Mouse (Mus musculus) heart, embryonic 16.5 days (tissue): ENCODE measurements around the gene 1700008O03Rik. TPM values are rescaled to one million over a fixed set of nuclear protein-coding genes. Genes with fewer than 3 reads are reported as not detected.

Experiments used
- ATAC-seq: fragments of 200-750 bp; cut with Nextera tagmentation; replicated peaks from 2 replicates; pipeline ENCODE4 v1.8.0; 2017; ENCODE audit warnings: moderate number of reproducible peaks; ENCODE audit not compliant: insufficient read depth, low FRiP score; ENCODE audit errors: extremely low read depth
- H3K27ac ChIP-seq: fragments of 300-500 bp; sonication (generic); 2 replicates; pipeline ENCODE4 v1.5.1; 2014; ENCODE audit warnings: mild to moderate bottlenecking, low read length, control low read depth, moderate library complexity
- H3K27me3 ChIP-seq: fragments of 300-500 bp; sonication (generic); 2 replicates; pipeline ENCODE4 v1.6.1; 2014; ENCODE audit warnings: low read length, mixed read lengths; ENCODE audit not compliant: control insufficient read depth, insufficient read depth
- H3K36me3 ChIP-seq: fragments of 300-500 bp; sonication (generic); 2 replicates; pipeline ENCODE4 v1.6.1; 2014; ENCODE audit not compliant: control insufficient read depth, insufficient read depth
- H3K4me1 ChIP-seq: fragments of 300-500 bp; sonication (generic); 2 replicates; pipeline ENCODE4 v1.6.1; 2014; ENCODE audit warnings: low read length, mixed read lengths; ENCODE audit not compliant: control insufficient read depth, insufficient read depth
- H3K4me2 ChIP-seq: fragments of 300-500 bp; sonication (generic); 2 replicates; pipeline ENCODE4 v1.6.1; 2014; ENCODE audit warnings: low read depth, mild to moderate bottlenecking, control low read depth, low read length
- H3K4me3 ChIP-seq: fragments of 300-500 bp; sonication (generic); 2 replicates; pipeline ENCODE4 v1.5.1; 2014; ENCODE audit warnings: mild to moderate bottlenecking, control low read depth, low read length
- H3K9ac ChIP-seq: fragments of 300-500 bp; sonication (generic); 2 replicates; pipeline ENCODE4 v1.6.1; 2014; ENCODE audit warnings: low read length, control low read depth
- H3K9me3 ChIP-seq: fragments of 300-500 bp; sonication (generic); replicated peaks from 2 replicates; pipeline ENCODE4 v1.6.1; 2016; ENCODE audit warnings: low read length; ENCODE audit not compliant: control insufficient read depth
- WGBS: fragments of 180-500 bp; shearing (Covaris S2); extraction: QIAGEN DNeasy Blood & Tissue Kit; methylation state at CpG from one replicate; pipeline ENCODE4 v1.1.7; 2014; 5-methylcytosine and 5-hydroxymethylcytosine counted together
- polyA plus RNA-seq: library from polyadenylated mRNA; unstranded; fragments of >200 nt; fragmentation: Nextera tagmentation; extraction: Ambion mirVana; gene quantifications from 2 replicates; pipeline ENCODE4 v1.2.1, GENCODE M21; 2015

The 1700008O03Rik gene
- polyA plus RNA-seq, 1 experiment from 2014 or later = 0.32 TPM

- no peaks in the 10 kb centered on the region for H3K36me3 ChIP-seq
- H3K4me1 ChIP-seq = no peaks in the 10 kb centered on the region
- H3K9me3 ChIP-seq = no peaks in the 10 kb centered on the region
- no peak for ATAC-seq
- no peak overlapping the region for H3K9ac ChIP-seq
- peaks cover 22% of the 10 kb centered on the region for H3K27me3 ChIP-seq
- 42% methylated on average over 6 of the region's 6 CpGs for WGBS
- H3K4me3 ChIP-seq = no peak overlapping the region
- H3K4me2 ChIP-seq = no peak overlapping the region
- no peak overlapping the region for H3K27ac ChIP-seq
Observed at GRCm38 (mm10) chr7:44326614-44327013, 59.0 kb downstream of the 1700008O03Rik start.

- no peaks in the 10 kb centered on the region for H3K36me3 ChIP-seq
- WGBS = 86% methylated on average over 1 of the region's 1 CpGs
- ATAC-seq = no peak
- no peak overlapping the region for H3K27ac ChIP-seq
- H3K4me2 ChIP-seq = no peak overlapping the region
- peaks cover 16% of the 10 kb centered on the region for H3K27me3 ChIP-seq
- no peak overlapping the region for H3K4me3 ChIP-seq
- H3K4me1 ChIP-seq = no peaks in the 10 kb centered on the region
- H3K9me3 ChIP-seq = no peaks in the 10 kb centered on the region
- H3K9ac ChIP-seq = no peak overlapping the region
Observed at GRCm38 (mm10) chr7:44322290-44322689, 63.3 kb downstream of the 1700008O03Rik start.

GRCm38 (mm10) chr7:44320886-44321285, 64.7 kb downstream of the 1700008O03Rik start:
- Histone ChIP-seq H3K27me3 (peaks cover 7% of the 10 kb centered on the region), H3K4me2 (no peak overlapping the region), H3K9me3 (no peaks in the 10 kb centered on the region), H3K36me3 (no peaks in the 10 kb centered on the region), H3K4me1 (no peaks in the 10 kb centered on the region), H3K9ac (no peak overlapping the region), H3K27ac (no peak overlapping the region), H3K4me3 (no peak overlapping the region)
- WGBS = 36% methylated on average over 8 of the region's 8 CpGs
- no peak for ATAC-seq

- Histone ChIP-seq H3K9me3 (no peaks in the 10 kb centered on the region), H3K9ac (no peak overlapping the region), H3K36me3 (no peaks in the 10 kb centered on the region), H3K4me1 (no peaks in the 10 kb centered on the region), H3K27ac (no peak overlapping the region), H3K4me3 (no peak overlapping the region), H3K4me2 (no peak overlapping the region), H3K27me3 (peaks cover 7% of the 10 kb centered on the region)
- no peak for ATAC-seq
- 41% methylated on average over 4 of the region's 4 CpGs for WGBS
Observed at GRCm38 (mm10) chr7:44317913-44318312, 67.7 kb downstream of the 1700008O03Rik start.

- peaks cover 11% of the 10 kb centered on the region for H3K4me1 ChIP-seq
- no peak overlapping the region for H3K4me3 ChIP-seq
- H3K27me3 ChIP-seq = peaks cover 36% of the 10 kb centered on the region
- no peak overlapping the region for H3K9ac ChIP-seq
- H3K27ac ChIP-seq = no peak overlapping the region
- WGBS = 58% methylated on average over 16 of the region's 16 CpGs
- H3K4me2 ChIP-seq = no peak overlapping the region
- ATAC-seq = no peak
- H3K9me3 ChIP-seq = no peaks in the 10 kb centered on the region
- H3K36me3 ChIP-seq = no peaks in the 10 kb centered on the region
Observed at GRCm38 (mm10) chr7:44312484-44312883, 73.1 kb downstream of the 1700008O03Rik start.

GRCm38 (mm10) chr7:44311713-44312304, 73.8 kb downstream of the 1700008O03Rik start:
- Histone ChIP-seq H3K4me3 (no peak overlapping the region), H3K9ac (no peak overlapping the region), H3K9me3 (no peaks in the 10 kb centered on the region), H3K27ac (no peak overlapping the region), H3K36me3 (no peaks in the 10 kb centered on the region), H3K4me2 (no peak overlapping the region), H3K27me3 (peaks cover 36% of the 10 kb centered on the region), H3K4me1 (peaks cover 11% of the 10 kb centered on the region)
- WGBS = 11% methylated on average over 6 of the region's 6 CpGs
- ATAC-seq = no peak

GRCm38 (mm10) chr7:44310878-44311712, 74.5 kb downstream of the 1700008O03Rik start:
- ATAC-seq = peak; percentile 23; the same call in 1 of the 2 replicates

GRCm38 (mm10) chr7:44310285-44310877, 75.2 kb downstream of the 1700008O03Rik start:
- peak overlapping the region; percentile 88 for H3K4me2 ChIP-seq
- H3K9me3 ChIP-seq = no peaks in the 10 kb centered on the region
- peak overlapping the region; percentile 67 for H3K9ac ChIP-seq
- no peaks in the 10 kb centered on the region for H3K36me3 ChIP-seq
- peaks cover 36% of the 10 kb centered on the region for H3K27me3 ChIP-seq
- under 1% methylated on average over 36 of the region's 40 CpGs for WGBS
- peak overlapping the region; percentile 55 for H3K4me3 ChIP-seq
- ATAC-seq = no peak
- H3K27ac ChIP-seq = no peak overlapping the region
- peaks cover 16% of the 10 kb centered on the region for H3K4me1 ChIP-seq

More at GRCm38 (mm10) chr7:44310878-44311712, 74.5 kb downstream of the 1700008O03Rik start:
- peak overlapping the region; percentile 88 for H3K4me2 ChIP-seq
- no peaks in the 10 kb centered on the region for H3K36me3 ChIP-seq
- H3K9ac ChIP-seq = peak overlapping the region; percentile 67
- H3K9me3 ChIP-seq = no peaks in the 10 kb centered on the region
- peak overlapping the region; percentile 55 for H3K4me3 ChIP-seq
- 1% methylated on average over 38 of the region's 38 CpGs for WGBS
- no peak overlapping the region for H3K27ac ChIP-seq
- peaks cover 11% of the 10 kb centered on the region for H3K4me1 ChIP-seq
- H3K27me3 ChIP-seq = peaks cover 36% of the 10 kb centered on the region
